Mouse (Mus musculus) testis, adult 2 months (tissue): ENCODE results near the gene Polr1c. TPM values are rescaled to one million over a fixed set of nuclear protein-coding genes. Genes with fewer than 3 reads are reported as not detected.

Source experiments
- H3K27ac ChIP-seq: fragments of 200-500 bp; 2 replicates; pipeline ENCODE4 v1.5.1; 2012; ENCODE audit warnings: low read depth, low read length; ENCODE audit not compliant: control insufficient read depth, insufficient read depth
- H3K27me3 ChIP-seq: fragments of 200-500 bp; 2 replicates; pipeline ENCODE4 v1.6.1; 2012; ENCODE audit warnings: mild to moderate bottlenecking, low read length, moderate library complexity; ENCODE audit not compliant: control insufficient read depth, insufficient read depth
- H3K36me3 ChIP-seq: fragments of 200-500 bp; 2 replicates; pipeline ENCODE4 v1.6.1; 2012; ENCODE audit warnings: mild to moderate bottlenecking, low read length; ENCODE audit not compliant: control insufficient read depth, insufficient read depth
- H3K4me1 ChIP-seq: fragments of 200-500 bp; 2 replicates; pipeline ENCODE4 v1.6.1; 2012; ENCODE audit warnings: low read length; ENCODE audit not compliant: control insufficient read depth, insufficient read depth
- H3K4me3 ChIP-seq: fragments of 200-500 bp; 2 replicates; pipeline ENCODE4 v1.5.1; 2012; ENCODE audit warnings: low read depth, mild to moderate bottlenecking, low read length, moderate library complexity, mixed read lengths; ENCODE audit not compliant: control insufficient read depth
- CTCF ChIP-seq: fragments of 200-500 bp; IDR thresholded peaks from 2 replicates; pipeline ENCODE4 v1.5.1; 2012; ENCODE audit warnings: low read depth, mild to moderate bottlenecking, inconsistent platforms, low read length, moderate library complexity; ENCODE audit not compliant: control insufficient read depth, insufficient read depth, insufficient replicate concordance
- POLR2A ChIP-seq: fragments of 200-500 bp; IDR thresholded peaks from 2 replicates; pipeline ENCODE4 v1.6.1; 2012; ENCODE audit warnings: low read depth, mild to moderate bottlenecking, inconsistent platforms, low read length, moderate library complexity; ENCODE audit not compliant: control insufficient read depth
- polyA plus RNA-seq: library from polyadenylated mRNA; depleted of rRNA; stranded (reverse); fragments of >200 nt; gene quantifications from 2 replicates; pipeline ENCODE4 v1.2.3, GENCODE M21; 2012

The Polr1c gene
- polyA plus RNA-seq, 1 experiment, result 57.5 TPM

DNA sequence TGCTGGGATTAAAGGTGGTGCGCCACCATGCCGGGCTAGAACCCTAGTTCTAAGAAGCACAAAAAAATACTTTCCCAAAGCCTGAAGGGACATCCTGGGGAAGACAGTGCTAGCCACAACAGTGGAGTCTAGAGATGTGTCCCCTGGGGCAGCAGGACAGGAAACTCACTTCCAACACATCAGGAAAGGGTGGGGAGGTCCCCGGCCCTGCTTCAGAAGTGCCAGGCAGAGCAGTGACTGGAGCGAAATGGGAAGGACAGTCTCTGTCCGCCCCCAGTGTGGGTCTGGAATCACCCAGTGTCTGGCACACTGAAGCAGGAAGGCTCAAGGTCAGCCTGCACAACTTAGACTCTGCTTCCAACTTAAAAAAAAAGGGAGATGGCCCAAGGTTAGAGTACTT lies 24.8 kb upstream of the Polr1c start:
- TF ChIP-seq CTCF (no peak), POLR2A (no peak)
- Histone ChIP-seq H3K36me3 (no peaks in the 10 kb centered on the region), H3K27ac (no peak overlapping the region), H3K4me1 (no peaks in the 10 kb centered on the region; the same call in 1 of the 2 replicates), H3K4me3 (peak overlapping the region; percentile 25), H3K27me3 (no peaks in the 10 kb centered on the region)

DNA sequence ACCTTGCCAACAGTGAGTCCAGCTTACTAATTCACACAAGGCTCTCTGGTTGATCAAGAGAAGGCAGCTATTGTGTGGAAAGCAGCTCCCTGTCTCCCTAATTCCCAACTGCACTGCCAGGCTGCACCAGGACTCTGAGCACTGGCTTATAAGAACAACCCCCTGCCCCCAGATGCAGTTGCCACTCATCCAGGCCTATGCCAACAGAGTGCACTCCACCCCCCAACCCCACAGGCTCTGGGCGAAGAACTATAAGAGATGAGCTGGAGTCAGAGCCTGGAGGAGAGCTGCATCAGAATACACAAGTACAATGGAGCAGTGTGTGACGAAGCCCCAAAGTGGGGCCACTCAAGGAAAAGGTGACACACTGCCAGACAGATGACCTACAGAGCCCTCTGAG lies 24.2 kb upstream of the Polr1c start:
- no peak overlapping the region for H3K4me3 ChIP-seq
- H3K27ac ChIP-seq, result no peak overlapping the region
- no peak for TF ChIP-seq CTCF
- TF ChIP-seq POLR2A, result no peak
- H3K27me3 ChIP-seq, result no peaks in the 10 kb centered on the region
- no peaks in the 10 kb centered on the region; the same call in 1 of the 2 replicates for H3K4me1 ChIP-seq
- no peaks in the 10 kb centered on the region for H3K36me3 ChIP-seq

DNA sequence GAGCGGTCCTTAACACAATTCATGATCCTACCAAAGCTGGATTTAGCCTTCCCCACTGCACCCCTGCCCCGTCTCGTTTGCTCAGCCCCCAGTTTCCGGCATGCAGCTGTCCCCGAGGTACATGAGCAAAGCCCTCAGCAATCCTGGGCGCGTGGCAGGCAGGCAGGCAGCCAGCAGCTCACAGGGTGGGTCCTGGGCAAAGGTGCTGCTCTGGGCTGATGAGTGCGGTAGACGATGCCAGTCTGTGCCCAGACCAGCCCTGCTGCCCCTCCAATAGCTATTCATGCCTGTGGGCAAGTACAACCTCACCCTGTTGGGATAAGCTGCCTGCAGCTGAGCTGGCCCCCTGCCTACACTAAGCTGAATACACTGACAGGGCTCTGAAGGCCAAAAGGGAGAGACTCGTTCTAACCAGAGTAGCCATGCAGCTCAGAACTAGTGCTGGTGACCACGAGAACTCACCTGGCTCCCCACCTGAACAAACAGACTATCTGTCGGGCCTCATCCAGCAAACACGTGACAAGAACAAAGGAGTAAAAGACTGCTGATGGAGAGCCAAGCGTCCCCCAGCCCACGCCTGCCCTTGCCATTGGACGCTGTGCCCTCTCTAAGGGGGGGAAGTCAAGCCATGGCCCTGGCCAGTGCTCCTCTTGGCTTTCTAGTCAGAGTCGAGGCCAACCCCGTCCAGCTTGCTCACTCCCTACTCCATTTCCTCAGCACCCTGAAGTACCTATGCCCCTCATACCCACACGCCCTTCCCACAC lies 22.1 kb upstream of the Polr1c start:
- Histone ChIP-seq H3K36me3 (no peaks in the 10 kb centered on the region), H3K4me1 (no peaks in the 10 kb centered on the region; the same call in 1 of the 2 replicates), H3K27me3 (no peaks in the 10 kb centered on the region), H3K27ac (no peak overlapping the region), H3K4me3 (no peak overlapping the region)
- TF ChIP-seq POLR2A (no peak), CTCF (no peak)

DNA sequence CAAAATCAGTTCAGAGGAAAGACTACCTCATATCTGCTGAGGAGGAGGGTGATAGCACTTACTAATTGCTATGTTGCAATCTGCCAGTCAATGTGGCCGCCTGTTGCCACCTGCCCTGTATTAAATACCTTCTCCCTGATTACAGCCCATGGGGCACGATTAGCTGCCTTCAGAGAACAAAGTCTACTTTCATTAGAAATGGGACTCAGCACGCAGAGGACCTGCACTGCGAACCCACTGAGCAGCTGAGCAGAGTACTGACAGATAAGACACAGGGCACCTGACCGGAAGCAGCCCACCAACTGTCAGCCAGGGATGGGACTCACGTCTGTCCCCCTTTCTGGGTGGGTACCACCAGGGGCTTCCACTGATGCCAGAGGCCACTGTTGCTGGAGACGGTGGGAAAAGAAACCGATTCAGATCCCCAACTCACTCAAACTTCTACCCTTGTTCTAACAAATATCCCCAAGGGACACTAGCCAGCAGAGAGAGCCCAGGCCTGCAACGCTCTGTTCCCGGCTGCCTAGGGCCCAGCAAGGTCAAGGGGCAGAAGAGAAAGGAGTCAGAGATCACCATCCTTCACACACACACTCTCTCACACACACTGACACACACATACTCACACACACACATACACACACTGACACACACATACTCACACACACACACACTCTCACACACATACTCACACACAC lies 20.3 kb upstream of the Polr1c start:
- no peaks in the 10 kb centered on the region; the same call in 1 of the 2 replicates for H3K4me1 ChIP-seq
- TF ChIP-seq CTCF (no peak), POLR2A (no peak)
- H3K27me3 ChIP-seq, result no peaks in the 10 kb centered on the region
- H3K36me3 ChIP-seq, result no peaks in the 10 kb centered on the region
- H3K27ac ChIP-seq, result no peak overlapping the region
- H3K4me3 ChIP-seq, result no peak overlapping the region

DNA sequence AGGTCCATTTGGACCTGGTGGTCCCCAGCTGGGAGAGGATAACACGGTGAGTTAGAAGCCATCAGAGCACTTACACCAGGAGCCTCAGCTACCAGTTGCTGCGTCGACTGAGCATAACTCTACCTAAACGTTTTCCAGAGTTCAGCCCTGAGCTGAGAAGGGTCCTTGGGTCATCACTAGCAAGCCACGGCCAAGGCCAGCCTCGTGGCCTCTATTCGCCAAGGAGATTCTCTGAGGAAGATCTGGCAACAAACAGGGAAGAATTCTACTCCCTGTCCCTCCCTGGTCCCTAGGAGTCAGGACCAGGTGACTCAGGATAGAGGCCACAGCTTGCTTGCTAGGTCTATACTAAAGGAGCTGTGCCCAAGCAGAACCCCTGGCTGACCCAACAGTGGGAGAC lies 19.7 kb upstream of the Polr1c start:
- H3K27me3 ChIP-seq, result no peaks in the 10 kb centered on the region
- H3K4me3 ChIP-seq, result no peak overlapping the region
- TF ChIP-seq POLR2A (no peak), CTCF (no peak)
- H3K27ac ChIP-seq, result no peak overlapping the region
- no peaks in the 10 kb centered on the region; the same call in 1 of the 2 replicates for H3K4me1 ChIP-seq
- H3K36me3 ChIP-seq, result no peaks in the 10 kb centered on the region

DNA sequence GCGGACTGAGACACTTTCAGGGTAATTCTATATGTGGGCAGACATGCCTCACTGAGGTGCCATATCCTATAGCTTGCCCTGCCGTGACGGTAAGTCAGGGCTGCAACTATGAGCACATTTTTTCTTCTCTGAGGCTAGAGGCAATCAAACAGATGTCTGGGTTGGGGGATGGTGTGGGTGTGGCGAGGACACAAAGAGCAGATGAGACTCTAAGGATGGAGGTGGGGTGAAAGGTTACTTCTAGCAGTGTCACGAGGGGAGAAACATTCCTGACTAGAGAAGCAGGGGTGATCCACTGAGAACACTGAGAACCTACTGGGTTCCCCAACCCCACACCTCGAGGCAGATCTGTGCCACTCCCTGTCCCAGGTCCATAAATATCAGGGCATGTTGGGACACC lies 19.1 kb upstream of the Polr1c start:
- H3K27ac ChIP-seq, result no peak overlapping the region
- H3K36me3 ChIP-seq, result no peaks in the 10 kb centered on the region

DNA sequence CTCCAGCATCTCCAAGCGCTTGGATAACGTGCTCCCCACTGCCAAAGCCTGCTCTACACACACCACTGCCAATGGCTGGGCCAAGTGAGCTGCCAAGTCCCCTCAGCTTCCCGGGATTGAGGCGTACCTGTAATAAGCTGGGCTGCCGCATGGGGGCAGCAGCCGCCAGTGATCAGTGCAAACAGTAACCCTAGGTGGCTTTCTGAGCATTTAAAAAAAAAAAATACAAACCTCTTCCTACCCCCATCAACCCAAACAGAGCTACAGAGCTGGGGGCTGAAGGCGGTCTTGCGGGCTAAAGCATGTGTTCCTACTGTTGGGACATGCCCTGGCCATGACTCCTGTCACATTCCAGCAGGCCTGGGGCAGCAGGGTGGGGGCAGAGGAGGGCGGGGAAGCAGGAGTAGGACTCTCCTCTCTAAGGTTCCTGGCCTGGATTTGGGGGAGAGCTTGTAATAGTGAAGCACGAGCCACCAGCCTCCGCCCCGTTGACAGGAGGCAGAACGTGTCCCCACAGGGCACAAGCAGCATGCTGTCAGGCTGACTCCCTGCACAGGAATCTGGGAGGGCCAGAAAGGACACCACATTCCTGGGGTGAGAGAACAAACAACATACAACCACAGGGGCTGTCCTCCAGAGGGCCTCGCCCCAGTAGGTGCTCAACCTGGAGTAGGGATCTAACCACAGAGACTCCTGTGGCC lies 18.2 kb upstream of the Polr1c start:
- Histone ChIP-seq H3K4me1 (no peaks in the 10 kb centered on the region; the same call in 1 of the 2 replicates), H3K4me3 (no peak overlapping the region), H3K36me3 (no peaks in the 10 kb centered on the region), H3K27ac (no peak overlapping the region), H3K27me3 (no peaks in the 10 kb centered on the region)
- TF ChIP-seq CTCF, result peak; percentile 58; the same call in 1 of the 2 replicates
- TF ChIP-seq POLR2A, result no peak

More for the DNA sequence above, 19.1 kb upstream of the Polr1c start:
- Histone ChIP-seq H3K27me3 (no peaks in the 10 kb centered on the region), H3K4me1 (no peaks in the 10 kb centered on the region; the same call in 1 of the 2 replicates), H3K4me3 (no peak overlapping the region)
- TF ChIP-seq POLR2A, result no peak
